Mouse (Mus musculus): ENCODE measurements around the gene Pcp4l1.
"Not testable (repeated sequence)": the region's sequence is repeated elsewhere in the genome, so short reads cannot be mapped to it uniquely, and the experiment has no call there.

Gene Pcp4l1

DNA sequence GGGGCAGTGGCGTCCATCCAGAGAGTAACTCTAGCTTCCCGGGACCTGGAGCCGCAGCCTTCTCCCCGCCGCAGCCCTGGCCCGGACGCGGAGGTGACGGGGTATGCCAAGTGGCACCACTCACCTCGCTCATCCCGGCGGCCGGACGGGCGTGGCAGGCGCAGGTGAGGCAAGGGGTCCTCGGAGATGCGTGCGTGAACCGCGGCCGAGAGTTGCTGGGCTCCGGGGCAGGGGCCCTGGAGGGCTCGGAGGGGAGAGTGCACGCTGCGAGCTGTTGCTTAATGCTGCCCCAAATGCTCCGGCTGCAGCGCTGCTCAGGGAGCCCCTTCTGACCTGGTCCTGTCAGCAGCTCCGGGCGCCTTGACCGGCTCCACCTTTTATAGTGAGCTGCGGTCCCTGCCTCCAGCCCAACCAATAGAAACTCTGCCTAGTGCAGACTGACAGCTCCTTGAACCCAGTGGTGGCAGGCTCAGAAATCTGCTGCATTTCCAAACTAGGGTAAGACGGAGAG lies at the start of gene Pcp4l1:
Gene Pcp4l1, minus strand, starts transcription at position 382 of the 511 bp plus-strand sequence.
- peak; percentile 6 for DNase-seq (ENCODE audit: low read depth, low spot score)

DNA sequence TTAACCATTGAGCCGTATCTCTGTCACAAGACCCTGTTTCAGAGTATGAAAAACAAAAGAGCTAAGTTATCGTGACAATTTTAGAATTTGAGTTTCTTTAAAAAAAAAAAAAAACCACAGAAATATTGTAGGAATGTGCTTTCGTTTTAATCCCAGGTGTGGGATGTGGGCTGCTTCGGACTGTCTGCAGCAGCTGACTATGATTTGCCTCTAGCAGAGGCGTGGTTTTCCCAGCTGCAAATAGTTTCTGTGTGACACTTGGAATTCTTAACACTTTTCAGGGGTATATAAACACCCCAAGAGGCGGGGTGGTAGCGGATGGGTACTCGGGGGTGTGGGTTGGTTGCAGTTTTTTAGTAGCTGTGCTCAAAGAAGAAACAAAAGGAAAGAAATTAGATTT lies 49.3 kb upstream of the Pcp4l1 start:
- no peak for DNase-seq (ENCODE audit: low read depth, low spot score)

DNA sequence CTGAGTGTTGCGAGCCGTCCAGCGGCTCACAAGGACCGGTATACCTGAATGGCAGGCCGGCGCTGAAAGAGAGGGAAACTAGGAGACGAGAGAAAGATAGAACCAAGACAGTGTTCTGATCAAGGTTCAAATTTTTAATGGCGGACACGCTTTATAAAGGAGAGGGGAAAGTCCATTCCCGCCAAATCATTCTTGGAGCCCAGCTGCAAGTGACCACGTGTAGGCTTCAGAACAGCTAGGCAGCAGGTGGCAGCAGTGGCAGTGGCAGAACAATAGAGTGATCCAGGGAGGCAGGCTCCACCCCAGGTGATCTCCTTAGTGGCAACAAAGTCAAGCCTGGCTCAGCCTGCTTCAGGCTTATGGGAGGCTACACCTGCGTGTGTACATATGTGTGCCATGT lies 45.9 kb upstream of the Pcp4l1 start:
- not testable (repeated sequence) for DNase-seq (ENCODE audit: low read depth, low spot score)

DNA sequence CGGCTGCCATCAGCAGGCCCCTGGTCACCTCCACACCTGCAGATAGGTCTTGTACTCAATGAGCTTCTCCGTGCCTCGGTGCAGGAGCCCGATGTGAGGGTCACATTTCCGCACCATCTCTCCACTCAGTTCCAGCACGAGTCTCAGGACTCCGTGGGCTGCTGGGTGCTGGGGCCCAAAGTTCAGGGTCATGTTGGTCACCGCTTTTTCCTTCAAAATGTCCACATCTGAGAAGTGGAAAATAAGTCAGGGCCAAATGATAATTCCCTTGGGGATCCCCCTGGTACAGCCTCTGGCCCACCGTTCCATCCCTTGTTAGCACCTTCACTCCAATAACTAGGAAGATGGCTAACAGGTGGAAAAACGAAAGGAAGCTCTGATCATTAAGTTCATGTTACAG lies 44.8 kb upstream of the Pcp4l1 start:
- DNase-seq (ENCODE audit: low read depth, low spot score) = no peak

DNA sequence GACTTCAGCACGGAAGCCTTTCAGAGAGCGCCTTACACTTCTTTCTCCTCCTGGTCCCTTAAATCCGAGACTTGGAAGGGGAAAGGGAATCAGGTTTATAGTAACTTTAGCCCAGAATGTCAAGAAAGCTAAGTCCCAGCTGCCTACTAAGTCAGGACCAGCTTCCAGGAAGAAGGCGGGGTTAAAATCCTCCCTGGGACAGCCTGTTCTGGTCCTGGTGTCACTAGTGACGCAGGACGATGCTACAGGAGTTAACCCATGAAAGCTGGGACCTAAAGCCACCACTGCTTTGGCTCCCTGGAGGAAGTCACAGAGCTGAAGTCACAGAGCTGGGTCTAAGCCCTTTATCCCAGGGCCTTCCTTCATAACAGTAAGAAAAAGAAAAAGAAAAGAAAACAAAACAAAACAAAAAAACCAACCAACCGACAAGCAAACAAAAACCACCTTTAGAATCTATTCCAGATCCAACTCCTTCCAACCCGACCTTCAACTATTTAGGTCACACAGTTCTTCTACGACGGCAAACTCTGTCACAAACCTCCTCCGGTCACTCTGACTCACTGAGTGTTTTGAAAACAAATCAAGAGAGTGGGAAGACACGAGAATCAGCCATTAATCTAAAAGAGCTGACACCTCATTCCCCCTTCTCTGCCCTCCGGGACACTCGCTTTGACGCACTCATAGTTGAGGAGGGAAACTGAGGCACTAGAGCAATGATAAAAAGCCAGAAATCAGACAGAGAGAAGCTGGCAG lies 44.1 kb upstream of the Pcp4l1 start:
- no peak for DNase-seq (ENCODE audit: low read depth, low spot score)

DNA sequence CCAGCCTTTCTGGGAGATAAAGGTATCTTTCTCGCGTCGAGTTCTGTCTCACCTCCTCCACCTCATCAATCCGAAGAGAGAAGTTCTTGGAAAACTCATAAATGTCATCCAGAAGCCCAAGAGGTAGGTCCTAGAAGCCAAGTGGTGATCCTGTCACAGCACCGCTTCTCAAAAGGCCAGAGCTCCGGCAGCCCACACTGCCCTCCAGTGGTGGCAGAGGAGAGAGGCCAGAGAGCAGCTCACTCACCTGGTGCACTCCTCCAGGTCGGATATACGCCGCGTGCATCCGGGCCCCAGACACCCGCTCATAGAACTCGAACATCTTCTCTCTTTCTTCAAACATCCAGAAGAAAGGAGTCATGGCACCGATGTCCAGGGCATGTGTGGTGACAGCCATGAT lies 42.4 kb upstream of the Pcp4l1 start:
- DNase-seq (ENCODE audit: low read depth, low spot score) = peak; percentile 76

DNA sequence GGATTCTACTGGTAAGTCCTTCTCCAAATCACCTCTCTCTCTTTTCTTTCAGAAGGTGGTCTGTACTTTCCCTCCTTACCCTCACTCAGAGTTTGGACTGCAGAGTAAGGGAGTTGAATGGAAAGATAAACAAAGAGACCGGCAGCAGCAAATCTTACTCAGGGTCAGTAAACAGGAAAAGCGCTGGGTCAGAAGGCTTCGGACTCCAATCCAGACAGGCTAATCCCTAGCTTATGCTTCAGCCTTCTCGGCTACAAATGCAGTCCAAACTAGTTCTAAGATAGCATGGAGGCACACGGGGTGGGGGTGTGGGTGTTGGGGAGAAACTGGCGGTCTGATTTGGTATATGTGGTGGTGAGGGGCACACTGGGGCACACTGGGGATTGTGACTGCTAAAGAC lies 41.4 kb upstream of the Pcp4l1 start:
- no peak for DNase-seq (ENCODE audit: low read depth, low spot score)

DNA sequence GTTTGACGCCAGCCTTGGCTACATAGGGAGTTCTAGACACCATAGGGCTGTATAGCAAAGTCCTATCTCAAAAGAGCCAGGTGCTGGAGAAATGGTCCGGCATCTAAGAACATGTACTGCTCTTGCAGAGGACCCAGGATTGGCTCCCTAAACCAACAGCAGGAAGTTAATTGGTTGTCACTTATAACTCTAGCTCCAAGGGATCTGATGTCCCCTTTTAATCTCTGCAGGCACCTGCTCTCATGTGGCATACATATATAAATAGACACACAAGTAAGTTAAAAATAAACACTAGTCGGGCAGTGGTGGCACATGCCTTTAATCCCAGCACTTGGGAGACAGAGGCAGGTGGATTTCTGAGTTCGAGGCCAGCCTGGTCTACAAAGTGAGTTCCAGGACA lies 39.7 kb upstream of the Pcp4l1 start:
- DNase-seq (ENCODE audit: low read depth, low spot score) = no peak

DNA sequence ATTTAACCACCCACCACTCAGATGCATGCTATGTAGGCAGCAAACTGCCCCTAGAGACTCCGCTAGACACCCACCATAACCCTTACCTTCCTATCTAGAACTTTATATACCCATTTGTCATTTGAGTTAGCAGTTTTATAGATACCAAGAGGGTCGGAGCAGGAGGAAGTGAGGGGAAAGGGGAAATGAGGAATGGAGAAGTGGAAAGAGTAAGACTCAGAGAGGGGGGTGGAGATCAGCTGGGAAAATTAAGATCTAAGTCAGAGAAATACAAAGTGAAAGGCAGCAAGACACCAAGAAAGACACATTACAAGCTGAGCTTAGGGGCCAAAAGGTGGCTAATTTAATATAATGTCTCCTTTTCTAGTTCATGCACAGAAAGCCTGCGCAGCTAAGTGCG lies 38.5 kb upstream of the Pcp4l1 start:
- no peak for DNase-seq (ENCODE audit: low read depth, low spot score)

DNA sequence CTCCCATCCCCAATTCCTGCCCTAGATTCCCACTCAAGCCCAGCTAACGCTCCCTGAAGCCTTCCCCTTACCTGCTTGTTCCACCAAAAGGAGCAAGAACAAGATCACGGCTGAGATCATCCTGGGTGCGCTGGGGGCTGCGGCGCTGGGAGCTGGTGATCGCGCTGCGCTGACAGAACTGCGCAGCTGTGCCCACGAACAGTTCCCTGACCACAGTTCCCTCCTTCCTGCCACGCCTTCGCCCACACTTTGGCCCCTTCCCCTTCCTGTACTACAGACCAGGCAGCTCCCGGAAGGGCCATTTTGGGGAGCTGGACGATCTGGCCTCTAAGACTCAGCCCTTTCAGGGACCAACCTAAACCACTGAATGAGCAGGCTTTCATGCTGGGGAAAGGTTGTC lies 38.1 kb upstream of the Pcp4l1 start, which contains the start of gene Fcer1g:
Gene Fcer1g, minus strand, starts transcription at position 240 of the 400 bp plus-strand sequence.
- DNase-seq (ENCODE audit: low read depth, low spot score) = no peak

DNA sequence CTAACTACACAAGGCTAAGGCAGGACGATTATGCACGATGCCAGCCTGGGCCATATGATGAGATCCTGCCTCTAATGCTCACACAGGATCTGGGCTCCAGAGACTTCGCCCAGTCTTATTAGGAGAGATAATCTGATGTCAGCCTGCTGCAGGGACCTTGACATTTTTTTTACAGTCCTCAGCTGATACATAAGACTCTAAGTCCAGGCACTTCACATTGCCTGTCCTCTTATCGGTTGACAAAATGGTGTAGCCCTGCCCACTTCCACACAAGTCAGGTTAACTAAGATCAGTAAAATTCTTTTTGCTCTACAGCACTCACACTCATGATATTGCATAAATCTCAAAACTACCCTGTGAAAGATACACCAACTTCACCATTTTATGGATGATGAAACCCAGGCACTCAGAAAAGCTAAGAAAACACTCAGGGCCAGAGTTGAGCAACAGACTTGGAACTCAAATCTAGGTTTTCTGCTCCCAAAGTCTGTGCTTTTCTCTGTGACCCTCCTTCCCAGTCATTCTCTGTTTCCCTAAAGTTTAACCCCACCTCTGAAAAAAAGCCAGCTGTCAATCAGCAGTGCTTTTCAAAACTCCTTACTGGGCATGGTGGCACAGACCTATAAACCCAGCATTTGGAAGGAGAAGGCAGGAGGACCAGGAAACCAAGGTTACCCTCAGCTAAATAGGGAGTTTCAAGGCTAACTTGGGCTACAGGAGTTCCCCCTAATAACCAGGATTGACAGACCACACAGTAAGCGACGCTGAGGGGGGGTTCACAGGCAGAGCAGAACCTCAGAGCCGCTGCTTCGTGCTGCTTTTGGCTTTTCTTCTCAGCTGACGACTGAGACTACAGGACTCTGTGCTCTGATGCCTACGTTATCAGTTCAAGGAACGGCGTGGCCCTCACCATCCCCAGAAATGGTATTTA lies 37.0 kb upstream of the Pcp4l1 start:
- no peak for DNase-seq (ENCODE audit: low read depth, low spot score)

DNA sequence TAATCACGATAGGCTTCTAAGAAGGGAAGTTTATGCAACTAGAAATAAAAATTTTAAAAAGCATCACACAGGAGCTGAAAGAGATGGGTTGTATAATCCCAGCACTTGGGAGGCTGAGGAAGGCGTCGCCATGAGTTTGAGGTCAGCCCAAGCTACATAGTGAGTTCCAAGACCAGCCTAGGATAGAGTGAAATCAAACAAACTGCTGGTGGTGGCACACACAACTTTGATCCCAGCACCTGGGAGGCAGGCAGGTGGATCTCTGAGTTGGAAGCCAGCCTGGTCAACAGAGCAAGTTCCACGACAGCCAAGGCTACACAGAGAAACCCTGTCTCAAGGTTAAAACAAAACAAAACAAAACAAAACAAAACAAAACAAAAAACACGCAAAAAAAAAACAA lies 36.3 kb upstream of the Pcp4l1 start:
- DNase-seq (ENCODE audit: low read depth, low spot score) = no peak

DNA sequence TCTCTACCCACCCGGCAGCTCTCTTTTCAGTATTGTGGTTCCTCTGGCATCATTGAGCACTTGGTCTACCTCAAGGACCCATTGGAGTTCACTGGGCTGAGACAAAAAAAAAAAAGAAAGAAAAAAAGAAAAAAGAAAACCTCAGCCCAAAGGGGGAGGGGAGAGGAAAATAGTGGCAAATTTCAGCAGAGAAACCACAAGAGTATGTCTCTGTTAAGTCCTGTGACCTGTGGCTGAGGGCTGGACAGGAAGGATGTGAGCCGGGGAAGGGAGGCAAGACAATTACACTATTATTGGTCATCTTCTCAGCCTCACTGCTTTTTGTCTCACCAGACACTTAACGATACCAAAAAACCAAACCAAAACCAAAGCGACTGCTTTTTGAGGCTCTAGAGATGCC lies 35.8 kb upstream of the Pcp4l1 start:
- DNase-seq (ENCODE audit: low read depth, low spot score) = no peak

DNA sequence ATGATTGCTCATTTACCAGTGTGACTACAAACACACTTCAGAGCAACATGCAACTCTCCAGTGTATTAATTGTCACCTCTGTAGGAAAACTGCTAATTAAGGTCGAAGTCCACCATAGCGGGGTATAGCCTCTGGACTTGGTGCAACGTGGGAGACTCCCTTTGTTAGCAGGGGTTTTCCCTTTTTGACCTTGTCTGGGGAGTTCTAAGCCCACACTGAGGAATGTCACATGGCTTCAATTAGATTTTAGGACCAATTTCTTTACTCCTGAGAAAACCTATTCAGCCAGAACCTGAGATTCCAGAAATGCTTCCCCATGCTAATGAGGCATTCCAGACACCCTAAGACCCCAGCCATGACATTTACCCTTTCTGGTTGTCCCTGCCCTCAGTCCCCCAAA lies 34.1 kb upstream of the Pcp4l1 start:
- DNase-seq (ENCODE audit: low read depth, low spot score) = no peak

DNA sequence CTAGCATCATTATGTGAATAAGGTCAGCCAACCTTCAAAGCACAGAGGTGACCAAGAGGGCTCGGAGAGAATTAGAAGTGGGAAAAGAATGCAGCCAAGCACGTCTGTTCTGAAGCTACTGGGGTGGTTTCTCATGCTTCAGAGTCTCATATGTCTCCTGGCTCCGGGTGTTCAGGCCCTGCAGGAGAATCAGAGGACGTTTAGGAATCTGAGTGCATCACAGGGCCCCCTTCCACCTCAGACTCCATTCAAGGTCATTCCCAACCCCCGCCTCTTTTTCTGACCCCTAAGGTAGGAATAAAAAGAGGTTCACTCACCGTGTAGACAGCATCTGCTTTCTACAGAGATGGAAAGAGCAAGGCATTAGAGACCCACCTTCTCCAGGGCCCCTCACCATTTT lies 33.7 kb upstream of the Pcp4l1 start:
- no peak for DNase-seq (ENCODE audit: low read depth, low spot score)

DNA sequence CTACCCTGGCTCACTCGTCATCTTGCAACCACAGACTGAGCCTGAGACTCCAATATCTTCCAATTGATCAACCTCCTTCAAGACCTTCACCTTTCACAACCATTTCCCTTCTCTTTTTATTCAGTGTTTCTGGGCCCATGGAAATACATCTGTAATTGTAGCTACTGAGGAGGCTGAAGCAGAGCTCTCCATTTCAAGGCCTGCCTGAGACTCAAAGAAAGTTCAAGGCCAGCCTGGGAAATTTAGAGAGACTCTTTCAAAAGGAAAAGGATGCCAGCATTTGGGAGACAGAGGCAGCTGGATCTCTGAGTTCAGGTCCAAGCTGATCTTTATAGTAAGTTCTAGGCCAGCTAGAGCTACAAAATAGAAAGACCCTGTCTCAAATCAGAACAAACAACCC lies 31.8 kb upstream of the Pcp4l1 start:
- DNase-seq (ENCODE audit: low read depth, low spot score) = no peak

DNA sequence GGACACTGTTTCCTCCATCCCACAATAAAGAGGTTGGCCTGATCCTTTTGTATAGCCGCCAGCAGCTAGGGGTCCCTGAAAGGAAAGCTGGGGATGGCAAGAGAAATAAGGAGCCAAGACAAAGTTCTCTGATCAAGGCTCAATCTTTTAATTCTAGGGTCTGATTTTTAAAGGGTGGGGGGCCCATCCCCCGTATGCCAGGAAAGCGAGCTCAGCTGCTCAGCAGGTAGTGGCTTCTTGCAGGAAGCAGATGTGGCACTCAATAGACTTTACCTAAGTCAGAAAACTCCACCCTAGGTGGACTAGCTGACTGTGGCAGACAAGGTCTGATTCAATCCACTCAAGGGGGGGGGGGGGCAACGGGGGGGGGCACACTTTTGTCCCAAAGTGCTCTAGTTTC lies 30.7 kb upstream of the Pcp4l1 start:
- no peak for DNase-seq (ENCODE audit: low read depth, low spot score)

DNA sequence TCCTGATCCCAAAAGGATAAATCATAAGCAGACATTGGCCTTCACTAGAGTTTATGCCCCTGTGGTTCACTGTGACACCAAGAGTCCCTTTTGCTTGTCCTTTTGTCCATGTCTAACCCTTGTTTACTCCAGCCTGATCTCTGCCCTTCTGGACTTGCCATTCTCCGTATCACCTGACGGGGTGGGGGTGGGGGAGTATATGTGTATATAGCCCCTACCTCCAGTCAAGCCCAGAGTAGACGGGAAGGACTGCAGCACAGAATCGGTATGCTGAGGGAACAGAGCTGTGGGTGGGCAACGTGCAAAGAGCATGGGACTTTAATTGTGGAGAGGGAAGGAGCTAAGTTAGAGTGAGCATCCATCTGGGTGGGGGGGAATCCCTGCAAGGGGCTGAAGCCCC lies 28.8 kb upstream of the Pcp4l1 start, which contains the start of gene Apoa2:
Gene Apoa2, plus strand, starts transcription at position 198 of the 400 bp plus-strand sequence.
- no peak for DNase-seq (ENCODE audit: low read depth, low spot score)

DNA sequence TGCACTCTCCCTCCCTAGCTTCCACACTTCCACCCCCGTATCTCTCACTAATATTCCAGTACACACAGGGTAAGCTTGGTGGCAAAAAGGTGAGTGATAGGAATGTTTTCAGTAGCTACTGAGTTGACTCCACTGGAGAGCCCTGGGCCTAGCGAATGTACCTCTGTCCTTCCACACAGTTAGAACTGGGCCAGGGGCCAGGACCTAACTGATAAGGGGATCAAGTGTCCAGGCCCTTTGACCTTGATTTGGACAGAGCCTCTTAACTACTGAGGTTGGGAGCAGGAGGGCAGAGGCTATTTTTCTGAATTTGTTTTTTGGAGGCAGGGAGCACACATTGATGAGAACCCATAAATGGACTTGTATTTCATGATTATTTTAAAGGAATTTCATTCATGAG lies 27.7 kb upstream of the Pcp4l1 start:
- DNase-seq (ENCODE audit: low read depth, low spot score) = no peak

DNA sequence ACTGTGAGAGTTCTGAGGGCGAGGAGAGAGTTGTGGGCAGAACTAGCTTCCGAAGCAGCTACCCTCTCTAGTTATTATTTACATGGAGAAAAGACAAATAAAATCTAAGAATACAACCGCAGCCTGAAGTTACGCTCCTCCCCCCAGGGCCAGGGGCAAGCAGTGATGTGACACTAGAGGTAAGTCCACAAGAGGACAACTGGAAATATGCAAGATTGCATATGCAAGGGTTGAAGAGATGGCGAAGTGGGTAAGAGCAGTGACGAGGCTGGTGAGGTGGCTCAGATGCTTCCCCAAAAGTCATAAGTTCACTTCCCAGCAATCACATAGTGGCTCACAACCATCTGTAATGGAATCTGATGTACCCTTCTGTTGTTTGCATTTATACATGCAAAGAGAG lies 27.1 kb upstream of the Pcp4l1 start:
- peak; percentile 26 for DNase-seq (ENCODE audit: low read depth, low spot score)

DNA sequence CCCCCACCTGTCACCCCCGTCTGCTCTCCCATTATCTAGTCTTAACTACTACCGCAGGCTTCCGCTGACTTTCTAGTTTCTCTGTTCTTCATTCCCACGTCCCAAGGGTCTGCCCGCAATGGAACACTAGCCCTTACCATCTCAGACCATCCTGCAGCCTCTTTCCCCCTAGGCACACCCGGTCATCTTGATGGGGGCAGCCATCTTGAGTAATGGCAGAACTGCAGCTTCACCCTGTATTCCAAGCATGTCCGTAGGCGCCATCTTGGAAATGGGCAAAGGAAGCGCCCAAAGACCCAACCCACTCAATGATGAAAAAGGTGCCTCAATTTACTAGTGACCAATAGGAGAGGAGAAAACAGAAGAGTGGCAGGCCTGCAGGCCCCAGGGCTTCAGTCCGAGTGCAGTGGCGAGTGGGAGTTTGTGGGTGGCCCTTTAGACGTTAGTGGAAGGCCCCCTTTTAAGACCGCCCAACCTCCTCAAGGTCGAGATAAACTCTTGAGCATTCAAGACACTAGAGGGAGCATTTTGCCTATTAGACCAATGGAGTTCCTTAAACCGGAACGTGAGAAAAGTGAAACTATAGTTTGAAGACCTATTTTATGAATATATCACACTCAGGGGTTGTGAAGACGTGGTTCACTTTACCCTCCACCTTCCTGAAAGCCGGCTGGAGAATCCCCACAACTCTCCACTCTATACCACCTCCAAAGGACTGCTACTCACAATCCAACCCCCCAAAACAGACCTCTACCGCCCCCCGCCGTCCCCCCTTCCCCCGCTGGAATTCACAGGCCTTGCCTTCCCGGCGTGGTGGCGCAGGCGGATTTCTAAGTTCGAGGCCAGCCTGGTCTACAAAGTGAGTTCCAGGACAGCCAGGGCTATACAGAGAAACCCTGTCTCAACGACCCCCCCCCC lies 26.4 kb upstream of the Pcp4l1 start, which contains the start of gene Tomm40l:
Gene Tomm40l, minus strand, starts transcription at position 277 of the 918 bp plus-strand sequence.
- DNase-seq (ENCODE audit: low read depth, low spot score) = peak; percentile 97

Measured in CD4-positive, CD25-positive, alpha-beta regulatory T cell, adult 2 months (primary cell).